Mouse (Mus musculus) heart, postnatal 0 days (tissue): ENCODE results near the gene Klc2. TPM values are rescaled to one million over a fixed set of nuclear protein-coding genes. Genes with fewer than 3 reads are reported as not detected.

Source experiments
- ATAC-seq: fragments of 200-750 bp; cut with Nextera tagmentation; 2 replicates; pipeline ENCODE4 v1.8.0; 2017; ENCODE audit warnings: low read depth, moderate number of reproducible peaks, moderate library complexity; ENCODE audit not compliant: insufficient read depth
- DNase-seq: peaks from one replicate; pipeline ENCODE4 v3.0.0-alpha.2; 2016; ENCODE audit warnings: low spot score
- H3K27ac ChIP-seq: fragments of 300-500 bp; sonication (generic); 2 replicates; pipeline ENCODE4 v1.5.1; 2014; ENCODE audit warnings: low read depth, mild to moderate bottlenecking
- H3K27me3 ChIP-seq: fragments of 300-500 bp; sonication (generic); 2 replicates; pipeline ENCODE4 v1.6.1; 2014; ENCODE audit warnings: low read length, mixed read lengths; ENCODE audit not compliant: control insufficient read depth, insufficient read depth
- H3K36me3 ChIP-seq: fragments of 300-500 bp; sonication (generic); replicated peaks from 2 replicates; pipeline ENCODE4 v1.6.1; 2014; ENCODE audit warnings: low read length, mixed read lengths; ENCODE audit not compliant: control insufficient read depth, insufficient read depth
- H3K4me1 ChIP-seq: fragments of 300-500 bp; sonication (generic); 2 replicates; pipeline ENCODE4 v1.6.1; 2014; ENCODE audit warnings: antibody characterized with exemption; ENCODE audit not compliant: control insufficient read depth, insufficient read depth
- H3K4me2 ChIP-seq: fragments of 300-500 bp; sonication (generic); 2 replicates; pipeline ENCODE4 v1.6.1; 2014; ENCODE audit warnings: low read depth, mild to moderate bottlenecking, low read length, moderate library complexity
- H3K4me3 ChIP-seq: fragments of 300-500 bp; sonication (generic); 2 replicates; pipeline ENCODE4 v1.5.1; 2014; ENCODE audit warnings: low read depth, low read length
- H3K9ac ChIP-seq: fragments of 300-500 bp; sonication (generic); replicated peaks from 2 replicates; pipeline ENCODE4 v1.6.1; 2014; ENCODE audit warnings: low read depth, low read length, mixed read lengths
- H3K9me3 ChIP-seq: fragments of 300-500 bp; sonication (generic); replicated peaks from 2 replicates; pipeline ENCODE4 v1.6.1; 2016; ENCODE audit warnings: low read length; ENCODE audit not compliant: control insufficient read depth
- CTCF ChIP-seq: IDR thresholded peaks from 2 replicates; pipeline ENCODE4 v1.5.1; 2016; ENCODE audit warnings: antibody characterized with exemption, control low read depth, low read depth
- EP300 ChIP-seq: IDR thresholded peaks from 2 replicates; pipeline ENCODE4 v1.6.1; 2016; ENCODE audit warnings: antibody characterized with exemption, low read depth
- WGBS: fragments of 180-500 bp; shearing (Covaris S2); extraction: QIAGEN DNeasy Blood & Tissue Kit; methylation state at CpG from one replicate; pipeline ENCODE4 v1.1.7; 2014; 5-methylcytosine and 5-hydroxymethylcytosine counted together
- polyA plus RNA-seq: library from polyadenylated mRNA; unstranded; fragments of >200 nt; fragmentation: Nextera tagmentation; extraction: Ambion mirVana; gene quantifications from 2 replicates; pipeline ENCODE4 v1.2.1, GENCODE M21; 2015
- total RNA-seq: library from RNA; depleted of rRNA; stranded (reverse); fragments of >200 nt; gene quantifications from 2 replicates; pipeline ENCODE4 v1.2.3, GENCODE M21; 2014; ENCODE audit warnings: low replicate concordance

Gene Klc2
- total and polyA plus RNA-seq, 2 experiments from 2014 or later, result 17.5 to 44.5 TPM

DNA sequence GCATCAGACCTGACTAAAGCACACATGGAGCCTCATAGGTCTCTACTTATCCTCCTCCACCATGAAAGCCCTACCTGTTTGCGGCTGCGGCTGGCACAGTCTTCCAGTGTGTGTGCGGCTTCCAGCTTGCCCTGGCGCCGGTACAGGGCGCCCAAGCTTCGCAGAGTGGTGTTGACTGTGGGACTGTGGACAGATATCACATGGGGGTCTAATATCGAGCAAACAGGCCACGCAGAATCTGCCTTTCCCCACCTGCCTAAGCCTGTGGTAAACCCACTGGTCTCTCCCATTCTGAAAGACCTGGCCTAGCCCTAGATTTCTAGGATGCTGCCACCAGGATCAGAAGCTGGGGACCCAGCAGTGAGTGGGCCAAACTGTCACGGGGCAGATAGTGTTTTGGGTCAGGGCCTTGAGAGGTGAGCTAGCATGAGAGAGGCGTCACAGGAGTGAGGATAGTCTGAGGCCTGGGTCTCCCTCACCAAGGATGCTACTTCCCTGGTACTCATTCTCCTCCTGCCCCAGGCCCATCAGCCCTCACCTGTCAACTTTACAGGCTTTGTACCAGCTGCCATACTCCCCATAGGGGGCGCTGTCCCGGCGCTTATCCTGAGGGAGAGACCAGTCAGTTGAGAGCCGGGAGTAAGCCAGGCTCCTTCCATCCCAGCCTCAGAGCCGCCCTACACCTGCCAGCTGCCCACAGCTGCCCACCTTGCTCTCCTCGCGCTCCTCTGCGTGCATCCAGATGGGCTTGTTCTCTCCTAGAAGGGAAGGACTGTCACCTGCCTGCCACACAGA is 8.5 kb downstream of the Klc2 start:
- DNase-seq, result no peak
- no peaks in the 10 kb centered on the region for H3K27me3 ChIP-seq
- no peak for ATAC-seq
- H3K4me1 ChIP-seq, result peaks cover 8% of the 10 kb centered on the region; the same call in 1 of the 2 replicates
- H3K4me2 ChIP-seq, result no peak overlapping the region
- TF ChIP-seq EP300 (no peak), CTCF (peak; percentile 22; the same call in 1 of the 2 replicates)
- H3K36me3 ChIP-seq, result peaks cover 51% of the 10 kb centered on the region
- H3K9ac ChIP-seq, result no peak overlapping the region
- no peak overlapping the region for H3K4me3 ChIP-seq
- no peaks in the 10 kb centered on the region for H3K9me3 ChIP-seq
- 78% methylated on average over 19 of the region's 19 CpGs for WGBS
- H3K27ac ChIP-seq, result no peak overlapping the region

DNA sequence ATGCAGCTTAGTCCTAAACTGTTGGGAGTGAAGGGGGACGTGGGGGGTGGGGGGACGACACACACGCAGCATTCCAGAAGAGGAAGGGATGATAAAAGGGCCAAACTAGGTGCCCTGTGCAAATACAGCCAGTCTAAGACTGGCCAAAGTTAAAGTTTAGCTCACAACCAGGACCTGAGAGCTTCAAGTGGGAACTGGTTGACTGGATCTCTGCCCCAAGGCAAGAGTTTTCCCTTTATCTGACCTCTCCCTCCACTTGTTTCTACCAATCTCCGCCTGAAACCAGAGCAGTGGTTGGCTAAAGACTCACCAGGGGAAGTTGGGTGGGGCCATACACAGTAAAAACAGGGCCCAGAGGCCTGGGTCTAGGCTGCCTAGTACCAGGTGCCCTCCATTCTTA is 9.7 kb downstream of the Klc2 start:
- peaks cover 8% of the 10 kb centered on the region; the same call in 1 of the 2 replicates for H3K4me1 ChIP-seq
- no peak overlapping the region for H3K4me2 ChIP-seq
- H3K36me3 ChIP-seq, result peaks cover 57% of the 10 kb centered on the region
- 0 out of 2 replicates have a peak overlapping the region, but pooled peaks have one; percentile 4 for H3K9ac ChIP-seq
- DNase-seq (no peak), ATAC-seq (no peak)
- 56% methylated on average over 4 of the region's 4 CpGs for WGBS
- H3K9me3 ChIP-seq, result no peaks in the 10 kb centered on the region
- H3K4me3 ChIP-seq, result no peak overlapping the region
- TF ChIP-seq EP300, result no peak
- no peak overlapping the region for H3K27ac ChIP-seq
- no peaks in the 10 kb centered on the region for H3K27me3 ChIP-seq

DNA sequence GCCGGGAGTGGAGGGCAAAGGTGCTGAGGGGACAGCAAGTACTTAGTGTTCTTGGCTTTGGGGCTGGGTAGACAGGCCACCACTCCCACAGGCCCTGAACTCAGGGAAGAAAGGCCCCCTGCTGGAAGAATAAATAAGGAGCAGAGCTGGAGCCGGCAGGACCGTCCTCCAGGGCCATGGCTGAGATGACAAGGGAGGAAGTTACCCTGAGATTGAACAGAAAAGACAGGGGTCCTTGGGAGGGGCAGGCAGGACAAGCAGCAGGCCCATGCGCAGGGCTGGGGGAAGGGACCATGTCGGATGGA is 10.1 kb downstream of the Klc2 start:
- peak; percentile 50 for DNase-seq
- no peak for TF ChIP-seq EP300
- peak; percentile 41 for TF ChIP-seq CTCF
- H3K9ac ChIP-seq, result no peak overlapping the region
- H3K4me1 ChIP-seq, result peaks cover 8% of the 10 kb centered on the region; the same call in 1 of the 2 replicates
- no peaks in the 10 kb centered on the region for H3K9me3 ChIP-seq
- H3K36me3 ChIP-seq, result peaks cover 60% of the 10 kb centered on the region
- 21% methylated on average over 5 of the region's 5 CpGs for WGBS
- no peaks in the 10 kb centered on the region for H3K27me3 ChIP-seq
- no peak overlapping the region for H3K27ac ChIP-seq
- H3K4me2 ChIP-seq, result no peak overlapping the region
- H3K4me3 ChIP-seq, result no peak overlapping the region
- peak; percentile 16; the same call in 1 of the 2 replicates for ATAC-seq

DNA sequence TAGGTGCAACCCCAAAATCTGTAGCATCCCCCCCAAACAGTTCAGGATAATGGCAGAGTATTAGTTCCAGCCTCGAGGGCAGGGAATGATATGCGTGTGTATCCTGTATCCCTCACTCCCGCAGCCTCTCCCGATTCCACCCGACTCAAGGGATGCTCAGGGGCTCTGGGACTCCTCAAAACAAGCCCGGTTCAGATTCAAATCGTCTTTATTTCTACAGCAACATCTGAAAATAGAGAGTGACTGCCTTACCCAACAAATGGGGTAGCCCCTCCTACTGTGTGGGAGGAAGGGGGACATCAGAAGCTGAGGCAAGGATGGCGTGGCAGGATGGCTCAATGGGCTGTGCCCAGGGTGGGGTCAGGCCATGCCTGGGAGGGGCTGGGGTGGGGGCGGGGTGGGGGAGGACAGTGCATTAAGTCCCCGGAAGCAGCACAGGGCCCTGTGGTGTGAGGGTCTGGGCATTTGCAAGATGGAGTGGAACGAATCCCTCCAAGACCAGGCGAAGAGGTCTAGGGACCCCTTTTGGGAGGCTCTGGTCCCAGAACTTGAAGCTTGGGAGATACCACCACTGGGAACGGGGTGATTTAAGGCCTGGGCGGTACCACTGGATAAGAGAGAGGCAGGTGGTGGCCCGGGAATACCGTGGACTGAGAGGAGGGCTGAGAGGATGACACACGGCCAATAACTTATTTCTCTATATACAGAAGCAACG is 10.6 kb downstream of the Klc2 start:
- H3K27ac ChIP-seq, result no peak overlapping the region
- H3K4me1 ChIP-seq, result peaks cover 8% of the 10 kb centered on the region; the same call in 1 of the 2 replicates
- TF ChIP-seq CTCF, result no peak
- TF ChIP-seq EP300, result no peak
- DNase-seq, result no peak
- no peak overlapping the region for H3K4me2 ChIP-seq
- WGBS, result 74% methylated on average over 18 of the region's 18 CpGs
- peaks cover 63% of the 10 kb centered on the region for H3K36me3 ChIP-seq
- H3K9ac ChIP-seq, result no peak overlapping the region; the same call in 1 of the 2 replicates
- ATAC-seq, result no peak
- H3K4me3 ChIP-seq, result no peak overlapping the region
- H3K27me3 ChIP-seq, result no peaks in the 10 kb centered on the region
- H3K9me3 ChIP-seq, result no peaks in the 10 kb centered on the region

DNA sequence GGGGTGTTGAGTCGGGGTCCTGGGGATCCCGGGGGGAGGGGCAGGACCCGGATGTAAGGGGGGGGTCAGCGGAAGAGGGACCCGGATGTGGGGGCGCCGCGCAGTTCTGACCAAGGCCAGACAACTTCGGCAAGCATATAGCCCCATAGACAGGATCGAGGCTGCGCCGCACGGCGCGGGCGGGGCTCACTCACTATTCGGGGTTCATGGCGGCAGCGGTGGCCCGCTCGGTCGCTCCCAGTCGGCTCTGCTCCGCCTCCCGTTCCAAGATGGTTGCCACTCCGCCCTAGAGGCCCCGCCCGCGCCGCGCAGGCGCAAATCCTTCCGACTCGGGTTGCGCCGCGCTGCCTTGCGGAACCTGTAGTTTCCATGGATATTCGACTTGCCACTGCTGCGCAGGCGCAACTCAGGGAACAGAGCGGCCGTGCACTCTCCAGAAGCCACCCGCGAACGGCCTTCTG is 11.6 kb downstream of the Klc2 start, which contains the start of gene Rab1b:
Gene Rab1b, minus strand, starts transcription at position 342 of the 461 bp plus-strand sequence.
- Histone ChIP-seq H3K27me3 (no peaks in the 10 kb centered on the region), H3K9ac (peak within 1 kb of the TSS; percentile 82), H3K27ac (peak within 1 kb of the TSS; percentile 95), H3K9me3 (no peaks in the 10 kb centered on the region), H3K36me3 (peaks cover 66% of the 10 kb centered on the region), H3K4me1 (peaks cover 8% of the 10 kb centered on the region; the same call in 1 of the 2 replicates), H3K4me3 (peak within 1 kb of the TSS; percentile 88), H3K4me2 (peak within 1 kb of the TSS; percentile 85)
- peak; percentile 98 for DNase-seq
- TF ChIP-seq EP300, result peak; percentile 73
- TF ChIP-seq CTCF, result no peak
- ATAC-seq, result peak; percentile 96
- WGBS, result under 1% methylated on average over 44 of the region's 46 CpGs
